Mouse (Mus musculus) layer of hippocampus, postnatal 25 days (tissue): ENCODE measurements around the gene Htr2a. TPM values are rescaled to one million over a fixed set of nuclear protein-coding genes. Genes with fewer than 3 reads are reported as not detected.

Experiments used
- DNase-seq, 2 experiments: peaks; one replicate each; pipeline ENCODE4 v3.0.0; 2022; ENCODE audit warnings: mixed read lengths in 2 of 2, low spot score in 1 of 2; ENCODE audit errors: extremely low spot score in 1 of 2
- total RNA-seq, 2 experiments: library from RNA; stranded (reverse); gene quantifications; 2 replicates each; pipeline ENCODE4 v1.2.3; 2021

Gene Htr2a
- 1 to 10 TPM; 6.8 to 8.2 TPM for total RNA-seq

DNA sequence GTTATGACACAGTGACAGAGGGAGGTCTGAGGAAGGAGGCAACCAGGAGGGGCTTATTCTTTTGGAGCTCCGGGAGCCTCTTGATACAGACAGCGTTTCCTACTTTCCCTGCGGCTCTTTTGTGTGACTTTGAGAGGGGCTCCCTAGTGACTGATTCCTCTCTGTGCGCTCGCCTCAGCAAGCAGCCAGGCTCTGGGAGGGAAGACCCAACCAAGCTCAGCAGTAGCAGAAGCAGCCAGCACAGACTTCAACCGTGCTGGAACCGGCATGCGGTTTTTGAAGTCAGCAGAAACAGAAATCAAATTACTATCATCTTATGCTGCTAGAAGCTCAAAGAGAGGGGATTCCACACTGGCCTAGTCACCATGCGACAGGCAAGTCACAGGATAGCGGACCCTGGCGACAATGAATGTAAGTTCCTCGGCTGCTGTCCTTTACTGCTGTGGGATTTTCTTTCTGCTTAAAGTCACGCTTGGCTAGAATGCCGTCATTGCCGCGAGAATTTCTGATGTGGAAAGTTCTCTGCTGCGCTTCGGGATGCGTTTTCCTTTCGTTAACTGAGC is at the start of gene Htr2a:
TSS of gene Htr2a (plus strand) at position 22 of the 563 bp plus-strand sequence.
- peak; percentile 8 to 12 for DNase-seq

DNA sequence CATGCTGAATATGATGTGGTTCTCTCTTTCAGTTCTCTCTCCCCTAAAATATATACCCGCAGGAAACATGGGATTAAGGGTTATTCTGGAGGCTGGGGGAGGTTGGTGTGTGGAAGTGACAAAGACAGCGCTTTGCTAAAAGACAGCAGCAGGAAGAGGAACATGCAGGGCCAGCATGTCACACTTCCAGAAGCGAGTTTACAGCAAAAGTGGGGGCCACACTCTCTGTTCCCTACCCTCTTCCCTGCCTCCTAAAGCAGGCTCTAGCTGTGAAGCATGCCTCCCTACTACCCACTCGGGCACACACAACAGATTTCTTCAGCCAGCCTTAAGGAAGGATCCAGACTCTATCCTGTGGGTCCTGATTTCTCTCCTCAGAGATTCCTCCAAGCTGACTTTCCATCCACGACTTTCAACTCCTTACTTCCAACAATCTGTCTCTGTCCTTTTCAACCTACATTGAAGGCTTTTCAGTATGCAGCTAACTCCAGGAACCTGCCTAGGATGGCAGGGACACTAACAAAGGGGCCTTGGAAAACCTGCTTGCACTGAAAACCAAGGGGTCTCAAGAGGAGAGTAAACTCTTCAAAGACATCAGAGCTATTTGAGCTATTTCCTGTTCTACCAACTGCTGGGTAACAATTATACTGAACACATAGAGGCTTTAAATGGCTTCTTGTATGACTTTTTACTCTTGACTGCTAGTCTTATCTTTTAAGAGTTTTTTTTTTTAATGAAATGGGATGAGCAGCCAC is 39.1 kb upstream of the Htr2a start:
- DNase-seq, result no peak

DNA sequence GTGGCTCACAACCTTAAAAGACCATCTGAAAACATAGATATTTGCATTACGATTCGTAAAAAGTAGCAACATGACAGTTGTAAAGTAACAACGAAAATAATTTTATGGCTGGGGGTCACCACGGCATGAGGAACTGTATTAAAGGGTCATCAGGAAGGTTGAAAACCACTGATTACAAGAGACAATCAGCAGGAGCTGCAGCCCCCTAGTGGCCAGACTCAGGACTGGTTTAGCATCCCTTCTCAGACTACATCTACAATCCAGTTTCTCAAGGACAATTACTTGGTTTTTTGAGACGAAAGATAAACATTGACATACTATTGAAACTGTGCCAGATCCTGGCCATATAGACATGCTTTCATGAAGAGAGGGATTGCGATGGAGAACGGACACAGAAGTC is 38.1 kb upstream of the Htr2a start:
- peak; percentile 45 to 73 for DNase-seq

DNA sequence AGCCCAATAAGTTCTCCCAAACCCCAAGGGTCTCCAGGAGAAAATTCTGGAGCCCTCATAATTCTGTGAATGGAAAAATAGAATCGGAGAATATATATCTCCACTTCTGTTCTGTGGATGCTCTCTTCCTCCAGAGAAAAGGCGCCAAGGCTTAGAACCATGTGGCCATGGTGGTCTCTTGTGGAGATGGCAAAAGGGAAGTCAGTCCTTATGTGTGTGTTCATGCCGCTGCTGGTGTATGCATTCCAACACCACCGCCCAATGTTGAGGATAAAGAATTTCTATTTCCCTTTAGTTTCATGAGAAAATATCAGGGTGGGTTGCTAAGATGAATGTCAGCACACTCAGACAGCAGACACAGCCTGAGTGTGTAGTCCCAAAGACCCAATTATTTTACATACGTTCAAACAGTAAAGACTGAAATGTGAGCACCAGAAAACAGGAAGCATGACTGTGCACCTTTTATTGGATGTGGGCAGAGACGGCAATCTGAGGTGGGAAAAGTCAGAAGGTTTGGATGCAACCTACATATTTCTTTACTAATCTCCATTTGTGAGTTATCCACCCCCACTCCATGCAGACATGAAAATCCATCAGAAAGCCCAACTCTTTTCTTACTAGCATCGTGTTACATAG is 37.4 kb upstream of the Htr2a start:
- DNase-seq, result no peak

DNA sequence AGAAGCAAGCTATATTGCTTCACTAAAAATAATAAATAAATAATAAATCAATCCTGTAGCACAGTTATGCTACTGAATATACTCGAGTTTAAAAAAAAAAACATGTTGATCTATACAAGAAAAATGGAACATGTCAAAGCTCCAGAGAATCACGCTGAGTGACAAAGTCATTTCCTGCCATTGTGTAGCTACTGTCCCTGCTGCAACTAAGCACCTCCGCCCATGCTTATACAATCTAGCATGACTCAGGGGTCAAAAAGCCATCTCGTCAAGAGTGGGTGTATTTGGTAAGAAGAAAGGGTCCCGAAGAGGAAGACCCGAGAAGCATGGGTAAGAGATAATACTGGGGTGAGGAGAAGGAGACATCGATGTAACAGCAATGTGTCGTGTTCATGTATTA is 29.3 kb upstream of the Htr2a start:
- no peak for DNase-seq

DNA sequence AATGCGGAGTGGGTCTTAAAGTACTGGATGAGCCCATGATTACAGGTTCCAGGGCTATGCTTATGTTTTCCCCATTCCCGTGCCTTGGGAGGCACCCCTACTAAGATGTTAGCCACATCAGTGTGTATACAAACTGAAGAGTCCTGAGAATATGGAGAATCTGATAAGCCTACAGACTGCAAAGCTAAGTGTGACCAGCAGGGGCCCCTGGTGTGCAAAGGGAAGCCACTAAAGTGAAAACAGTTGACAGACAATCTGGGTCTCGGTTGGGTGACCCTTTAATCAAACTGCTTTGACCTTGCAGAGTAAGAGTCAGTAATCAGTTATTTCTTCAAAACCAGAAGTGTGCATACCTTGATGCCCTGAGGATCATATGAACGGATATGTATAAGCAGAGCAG is 21.8 kb upstream of the Htr2a start:
- DNase-seq, result peak in 1 of 2 experiments; percentile 11

DNA sequence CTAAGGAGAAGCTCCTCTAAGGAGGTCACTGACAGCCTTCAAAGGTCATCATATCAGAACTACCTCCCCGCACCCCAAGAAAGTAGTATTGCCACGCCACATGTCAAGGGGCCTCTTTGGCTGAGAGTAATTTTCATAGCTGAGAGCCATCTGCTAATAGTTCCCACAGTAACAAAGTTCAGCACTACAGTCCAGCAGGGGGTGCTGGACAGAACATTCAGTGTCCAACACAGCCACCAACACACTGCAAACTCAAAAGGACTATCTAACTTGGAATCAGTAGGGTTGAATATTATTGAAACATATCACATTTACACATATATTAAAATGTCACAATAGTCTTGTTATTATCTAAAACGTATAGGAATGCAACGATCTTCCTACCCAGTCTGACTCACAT is 2.6 kb upstream of the Htr2a start:
- DNase-seq, result no peak

DNA sequence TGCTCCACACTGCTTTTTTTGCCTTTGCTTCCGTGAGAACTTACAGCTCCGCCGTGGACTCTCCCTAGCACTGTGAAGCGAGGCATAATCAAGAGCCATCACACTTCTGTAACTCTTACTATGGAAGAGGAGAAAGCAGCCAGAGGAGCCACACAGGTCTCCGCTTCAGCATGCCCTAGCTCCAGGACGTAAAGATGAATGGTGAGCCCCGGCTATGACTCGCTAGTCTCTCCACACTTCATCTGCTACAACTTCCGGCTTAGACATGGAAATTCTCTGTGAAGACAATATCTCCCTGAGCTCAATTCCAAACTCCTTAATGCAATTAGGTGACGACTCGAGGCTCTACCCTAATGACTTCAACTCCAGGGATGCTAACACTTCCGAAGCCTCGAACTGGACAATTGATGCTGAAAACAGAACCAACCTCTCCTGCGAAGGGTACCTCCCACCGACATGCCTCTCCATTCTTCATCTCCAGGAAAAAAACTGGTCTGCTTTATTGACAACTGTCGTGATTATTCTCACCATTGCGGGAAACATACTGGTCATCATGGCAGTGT is 1.1 kb downstream of the Htr2a start:
- DNase-seq, result no peak

DNA sequence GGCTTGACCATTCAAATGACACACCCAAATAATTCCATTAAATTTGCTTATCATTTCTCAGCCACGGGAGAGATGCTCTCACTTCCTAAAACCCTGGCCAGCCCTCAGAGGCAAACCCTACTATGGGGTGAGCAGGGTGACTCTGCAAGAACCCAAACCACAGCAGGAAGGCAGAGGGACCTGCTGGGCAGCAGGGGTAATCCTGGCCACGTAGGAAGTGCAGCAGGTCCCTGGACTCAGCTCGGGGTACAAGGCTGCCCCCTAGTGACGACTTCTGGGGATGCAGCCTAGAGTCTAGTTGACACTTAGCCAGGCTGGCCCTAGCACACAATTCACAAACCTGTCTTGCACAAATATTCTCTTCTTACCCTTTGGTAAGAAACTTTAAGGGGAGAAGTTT is 2.7 kb downstream of the Htr2a start:
- peak; percentile 82 to 94 for DNase-seq

DNA sequence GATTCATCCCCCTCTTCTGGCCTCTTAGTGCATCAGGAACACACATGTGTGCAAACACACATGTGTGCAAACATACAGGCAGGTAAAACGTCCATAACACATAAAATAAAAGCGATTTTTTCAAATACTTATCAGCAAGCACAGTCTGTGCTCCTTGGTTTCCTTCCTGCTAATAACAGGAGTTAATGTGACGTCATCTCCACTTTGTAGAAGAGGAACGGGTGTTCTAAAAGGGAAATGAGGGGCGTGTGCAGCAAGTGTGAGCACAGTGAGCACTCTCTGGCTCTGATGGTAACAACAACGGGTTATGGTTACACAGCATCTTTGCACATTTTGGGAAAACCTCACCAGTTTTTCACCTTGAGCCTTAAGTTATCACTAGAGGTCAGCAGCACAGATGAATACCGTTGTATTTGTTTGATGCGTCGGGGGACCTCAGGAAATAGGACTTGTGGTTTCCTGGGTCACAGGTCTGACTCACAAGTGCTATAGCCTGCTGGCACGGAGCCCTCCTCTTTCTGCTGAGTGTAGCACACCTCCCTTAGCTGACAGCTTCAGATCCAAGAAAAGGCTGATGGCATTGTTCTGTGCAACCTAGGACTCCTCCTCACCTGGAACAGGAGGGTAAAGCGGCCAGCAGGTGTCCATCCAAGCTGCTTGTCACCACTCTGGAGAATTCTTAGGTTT is 5.6 kb downstream of the Htr2a start:
- no peak for DNase-seq

DNA sequence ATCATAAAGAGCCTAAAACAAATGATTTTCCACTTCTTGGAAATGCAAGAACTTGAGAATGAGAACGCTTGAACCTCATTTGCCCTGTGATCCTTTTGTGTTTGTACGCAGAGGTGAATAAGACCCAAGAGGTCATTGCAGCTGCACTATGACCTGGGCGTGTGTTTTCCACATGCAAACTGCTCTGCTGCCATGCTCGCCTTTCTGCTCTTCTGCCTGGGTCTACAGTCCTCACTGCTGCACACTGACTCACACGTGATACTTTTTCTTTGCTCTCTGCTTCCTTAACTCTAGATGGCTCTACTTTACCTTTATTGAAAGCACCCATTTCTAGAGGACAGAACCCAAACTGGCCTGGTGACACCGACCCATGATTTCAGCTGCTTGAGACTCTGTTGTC is 9.4 kb downstream of the Htr2a start:
- no peak for DNase-seq

DNA sequence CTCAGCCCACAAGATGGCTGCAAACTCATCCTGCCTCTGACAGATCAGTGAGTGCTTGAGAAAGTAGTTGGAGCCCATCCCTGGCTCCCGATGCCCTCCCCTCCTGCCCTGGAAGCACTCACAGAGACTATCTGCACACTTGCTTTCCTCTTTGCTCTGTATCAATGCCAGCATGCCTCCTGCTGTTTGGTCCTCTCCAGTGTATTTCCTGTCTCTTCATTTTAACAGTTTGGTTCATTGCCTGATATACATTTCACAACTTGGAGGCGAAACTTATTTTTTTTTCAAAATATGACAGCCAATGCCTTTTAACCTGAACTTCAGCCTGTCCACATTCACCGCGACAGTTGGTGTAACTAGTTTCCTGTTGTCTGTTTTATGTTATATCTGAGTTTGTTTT is 11.0 kb downstream of the Htr2a start:
- DNase-seq, result no peak

DNA sequence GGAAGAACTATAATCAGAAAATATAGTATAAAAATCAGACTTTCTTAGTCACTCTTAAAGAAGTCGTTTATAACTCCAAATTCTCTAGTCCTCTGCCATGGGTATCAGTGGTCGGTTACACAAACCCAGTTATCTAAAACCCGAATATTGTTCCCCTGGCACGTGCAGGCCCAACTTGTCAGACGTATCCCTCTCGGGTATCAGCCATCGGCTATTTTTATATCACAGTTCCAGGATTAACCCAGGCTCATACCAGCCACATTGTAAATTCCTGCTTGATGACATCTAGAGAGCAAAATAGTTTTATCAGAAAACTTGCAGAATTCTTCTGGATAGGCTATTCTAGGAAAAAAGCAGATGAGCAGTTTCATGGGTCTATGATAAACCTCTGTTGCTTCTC is 16.6 kb downstream of the Htr2a start:
- no peak for DNase-seq

DNA sequence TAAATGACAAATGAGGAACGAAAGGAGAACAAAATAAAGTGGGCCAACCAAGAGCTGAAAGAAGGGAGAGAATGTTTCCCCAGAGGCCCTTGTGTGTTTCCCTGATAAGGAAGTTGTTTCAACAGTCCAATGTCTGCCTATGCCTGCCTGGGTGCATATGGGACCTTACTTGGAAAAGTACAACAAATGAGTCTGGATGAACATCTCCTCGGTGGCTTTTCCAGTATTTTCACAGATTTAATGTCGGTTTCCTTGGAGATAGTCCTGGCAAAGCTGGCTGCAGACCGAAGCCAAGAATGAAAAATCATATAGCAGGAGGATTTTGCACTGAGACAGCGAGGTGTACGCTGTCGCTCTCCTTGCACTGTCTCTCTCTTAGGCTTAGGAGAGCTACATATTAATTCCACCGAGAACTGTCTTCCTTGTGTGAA is 18.8 kb downstream of the Htr2a start:
- DNase-seq, result peak; percentile 8 to 12

DNA sequence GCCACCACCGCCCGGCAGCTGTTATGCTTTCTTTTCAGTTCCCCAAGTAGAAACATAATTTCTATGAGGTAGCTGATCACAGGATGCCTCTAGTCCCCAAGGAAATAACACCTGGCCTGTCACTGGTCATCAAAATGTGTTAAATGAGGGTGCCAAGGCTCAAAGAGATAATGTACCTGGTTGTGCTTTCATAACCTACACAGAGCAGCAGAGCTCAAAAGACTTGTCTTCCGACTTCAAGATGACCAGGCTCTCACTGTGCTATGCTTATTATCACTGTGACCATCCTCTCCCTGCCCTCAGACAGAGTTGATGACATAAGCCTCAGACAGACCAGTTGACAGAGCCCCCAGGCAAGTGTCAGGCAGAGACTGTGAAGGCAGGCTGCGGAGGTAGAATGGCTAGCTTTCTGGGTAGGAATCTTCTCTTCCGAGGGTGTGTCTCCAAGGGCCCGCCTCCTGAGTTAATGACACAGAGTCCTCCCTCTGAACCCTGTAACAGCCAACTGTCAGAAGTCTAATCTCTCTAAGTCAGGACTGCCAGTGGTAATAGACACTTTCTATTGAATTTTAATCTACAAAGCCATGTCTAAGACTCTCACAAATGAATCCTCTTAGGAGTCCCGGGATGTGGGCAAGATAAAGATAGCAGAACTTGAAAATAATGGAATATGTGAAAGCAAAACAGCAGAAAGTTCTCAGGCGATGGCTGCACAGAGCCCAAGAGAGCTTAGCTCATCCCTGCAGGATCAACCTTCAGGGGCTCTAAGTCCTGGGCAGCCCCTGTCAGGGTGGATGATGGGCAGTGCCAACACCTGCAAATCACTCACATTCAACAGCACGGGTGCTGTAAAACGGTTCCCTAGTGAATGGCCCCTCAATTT is 31.7 kb downstream of the Htr2a start:
- no peak for DNase-seq

DNA sequence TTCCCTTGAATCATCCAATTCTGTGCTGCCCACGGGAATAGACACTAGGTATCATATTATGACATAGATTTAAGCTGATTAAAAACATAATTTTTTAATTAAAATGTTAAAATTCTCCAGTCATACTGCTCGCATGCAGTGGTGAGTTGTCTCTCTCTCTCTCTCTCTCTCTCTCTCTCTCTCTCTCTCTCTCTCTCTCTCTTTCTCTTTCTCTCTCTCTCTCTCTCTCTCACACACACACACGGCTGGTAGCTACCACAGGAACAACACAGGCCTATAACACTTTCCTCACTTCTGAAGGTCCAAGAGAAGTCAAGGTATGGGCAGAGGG is 32.3 kb downstream of the Htr2a start:
- DNase-seq, result no peak

DNA sequence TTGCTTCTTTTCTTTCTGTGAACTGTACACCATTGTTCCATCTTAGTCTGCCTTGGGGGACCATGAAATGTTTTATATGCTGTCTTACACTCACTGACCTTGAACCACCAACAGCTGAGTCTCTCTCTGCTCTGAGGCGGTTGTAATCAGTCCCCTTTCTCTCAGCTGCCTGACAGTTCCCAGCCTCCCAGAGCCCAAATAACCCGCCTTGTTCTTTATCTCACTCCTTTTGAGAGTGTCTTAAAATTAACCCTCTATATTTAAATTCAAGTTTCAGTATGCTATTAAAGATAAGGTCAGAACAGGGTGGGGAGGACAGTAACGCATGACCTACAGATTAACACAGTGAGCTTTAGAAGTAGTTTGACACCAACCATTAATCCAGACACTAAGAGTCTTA is 32.9 kb downstream of the Htr2a start:
- DNase-seq, result no peak

DNA sequence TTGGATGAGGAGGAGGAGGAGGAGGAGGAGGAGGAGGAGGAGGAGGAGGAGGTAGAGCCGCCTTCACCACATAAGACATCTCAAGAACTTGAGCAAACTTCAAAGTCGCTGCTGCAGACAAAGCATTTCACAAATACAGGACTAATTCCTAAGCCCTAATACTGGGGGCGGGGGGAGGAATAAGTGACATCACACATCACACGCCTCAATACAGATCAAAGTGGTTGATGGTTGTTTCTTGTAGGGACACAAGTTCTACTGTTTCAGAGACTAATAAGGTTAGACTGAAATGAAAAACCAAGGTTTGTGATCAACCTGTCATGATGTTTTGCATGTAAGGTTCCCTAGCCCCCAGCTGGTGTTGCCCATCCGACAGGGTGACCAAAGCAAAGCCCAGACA is 39.2 kb downstream of the Htr2a start:
- DNase-seq, result no peak

DNA sequence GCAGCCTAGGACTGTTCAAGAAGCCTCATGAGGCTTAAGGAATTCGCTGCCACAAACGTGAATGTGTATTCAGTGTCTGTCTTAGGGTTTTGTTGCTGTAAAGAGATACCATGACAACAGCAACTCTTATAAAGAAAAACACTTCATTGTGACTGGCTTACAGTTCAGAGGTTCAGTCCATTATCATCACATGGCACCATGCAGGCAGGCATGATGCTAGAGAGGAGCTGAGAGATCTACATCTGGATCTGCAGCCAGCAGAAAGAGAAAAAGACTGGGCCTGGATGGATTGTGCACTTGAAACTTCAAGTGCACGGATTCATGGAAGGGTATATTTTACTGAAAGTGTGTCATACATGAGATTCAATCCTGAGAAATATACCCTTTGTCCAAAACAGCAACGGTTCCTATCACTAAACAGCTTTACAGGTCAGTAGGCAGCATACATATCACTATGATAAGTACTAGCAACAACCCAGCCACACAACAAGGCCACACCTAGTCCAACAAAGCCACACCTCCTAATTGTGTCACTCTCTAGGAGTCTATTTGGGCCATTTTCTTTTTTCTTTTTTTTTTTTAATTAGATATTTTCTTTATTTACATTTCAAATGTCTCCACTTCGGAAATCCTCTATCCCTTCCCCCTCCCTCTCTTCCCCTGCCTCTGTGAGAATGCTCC is 43.8 kb downstream of the Htr2a start:
- DNase-seq, result no peak

DNA sequence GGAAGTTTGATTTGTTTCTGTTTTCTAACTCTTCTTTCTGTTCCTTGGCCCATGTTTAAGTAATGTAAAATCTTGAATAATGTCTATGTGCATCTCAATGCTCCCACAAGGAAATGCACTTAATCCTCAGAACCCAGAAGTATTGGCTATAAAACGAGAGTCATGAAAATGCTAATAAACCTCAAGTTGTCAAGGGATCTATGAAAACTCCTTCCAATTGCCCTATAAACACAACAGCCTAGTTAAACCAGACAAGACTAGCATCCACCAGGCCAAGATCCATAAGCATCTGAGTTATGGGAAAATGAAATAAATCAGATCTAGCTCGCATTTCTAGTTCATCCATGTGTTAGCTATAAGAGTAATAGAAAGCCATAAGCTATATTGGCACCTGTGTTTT is 51.3 kb downstream of the Htr2a start:
- DNase-seq, result no peak
